Mouse (Mus musculus) layer of hippocampus, adult 9-11 months (tissue): ENCODE results near the gene Actrt2.

Source experiments
- DNase-seq: peaks from one replicate; pipeline ENCODE4 v3.0.0; 2022

Gene Actrt2

DNA sequence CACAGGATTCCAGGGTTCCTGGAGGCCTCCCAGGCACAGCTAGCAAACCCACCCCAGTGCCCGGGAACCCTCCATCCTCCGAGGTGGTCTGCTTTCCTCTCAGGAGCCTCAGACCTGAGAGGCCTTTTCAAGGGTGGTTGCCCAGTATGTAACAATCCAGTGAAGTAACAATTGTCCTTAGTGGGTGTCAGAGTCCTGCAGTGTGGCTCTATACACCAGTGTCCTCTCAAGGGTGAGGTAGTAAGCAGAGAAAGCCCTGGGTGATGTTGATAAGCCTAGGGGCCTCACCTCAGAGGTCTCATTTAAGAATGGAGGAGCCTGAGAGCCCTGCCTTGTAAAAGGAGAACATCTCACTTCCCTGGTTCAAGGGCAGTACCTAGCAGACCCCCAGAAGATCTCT lies at the start of gene Actrt2:
TSS of gene Actrt2 (minus strand) at position 101 of the 400 bp plus-strand sequence.
- no peak for DNase-seq

DNA sequence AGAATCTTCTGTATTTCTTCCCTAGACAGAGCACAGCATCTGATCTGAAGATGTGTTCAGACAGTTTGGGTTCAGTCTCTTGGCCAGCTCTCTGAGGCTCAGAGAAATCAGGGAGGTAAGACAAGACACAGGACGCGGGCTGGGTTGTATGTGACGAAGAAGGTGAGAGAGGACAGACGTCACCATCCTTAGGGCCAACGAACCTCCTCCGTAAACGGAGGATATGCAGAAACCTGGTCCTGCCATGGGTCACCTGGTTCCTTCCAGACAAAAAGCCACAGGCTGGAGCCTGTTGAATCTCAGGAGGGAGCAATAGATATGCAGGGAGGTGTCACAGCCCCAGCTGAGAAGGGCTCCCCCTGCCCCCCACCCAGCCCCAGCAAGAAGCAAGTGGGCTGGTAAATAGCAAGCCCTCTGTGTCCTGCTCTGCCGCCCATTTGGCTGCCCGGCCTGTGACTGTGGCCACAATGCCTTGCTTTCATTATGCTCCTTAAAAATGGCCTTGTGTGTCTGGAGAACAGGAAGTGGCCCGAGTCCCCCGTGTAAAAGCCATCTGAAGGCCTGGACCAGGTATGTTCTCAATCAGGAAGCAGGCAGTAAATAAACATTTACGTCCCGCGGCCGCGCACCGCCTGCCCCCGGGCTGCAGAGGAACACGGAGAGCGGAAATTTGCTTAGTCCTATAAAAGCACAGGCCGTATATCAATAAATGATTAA lies 41.9 kb upstream of the Actrt2 start:
- no peak for DNase-seq

DNA sequence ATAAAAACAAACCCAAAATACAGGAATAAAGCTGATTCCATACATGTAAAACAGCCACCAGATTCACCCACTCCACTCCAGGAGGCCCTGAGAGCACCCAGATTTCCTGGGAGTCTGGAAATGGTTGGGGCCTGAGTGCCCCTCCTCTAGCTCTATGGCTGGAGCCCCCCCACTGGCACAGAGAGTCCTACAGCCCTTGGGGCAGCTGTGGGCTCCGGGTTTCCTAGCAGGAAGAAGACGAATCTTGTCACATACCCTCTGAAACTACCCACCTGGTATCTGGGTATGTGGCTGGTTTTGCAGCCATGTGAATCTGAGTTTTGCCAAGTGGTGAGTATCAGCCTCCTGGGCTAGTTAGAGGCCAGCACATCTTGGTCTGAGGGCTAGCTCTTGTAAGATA lies 41.1 kb upstream of the Actrt2 start:
- DNase-seq = no peak

DNA sequence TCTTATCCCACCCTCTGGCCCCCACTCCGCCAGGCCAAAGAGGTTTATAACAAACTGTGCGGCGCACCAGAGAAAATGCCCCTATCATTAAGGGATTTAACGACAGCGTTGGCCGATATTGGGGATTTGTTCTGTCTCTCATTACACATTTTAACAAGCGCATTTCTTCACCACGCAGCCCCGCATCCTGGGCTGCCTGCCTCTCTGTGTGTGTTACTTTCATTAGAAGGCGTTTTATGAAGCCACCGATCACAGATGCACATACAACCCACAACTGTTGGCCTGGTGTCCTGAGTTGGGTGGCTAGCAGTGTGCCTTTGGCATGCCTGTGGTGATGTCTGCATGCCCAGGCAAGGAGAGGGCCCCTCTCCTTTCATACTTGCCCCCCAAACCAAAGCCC lies 40.6 kb upstream of the Actrt2 start:
- DNase-seq = no peak

DNA sequence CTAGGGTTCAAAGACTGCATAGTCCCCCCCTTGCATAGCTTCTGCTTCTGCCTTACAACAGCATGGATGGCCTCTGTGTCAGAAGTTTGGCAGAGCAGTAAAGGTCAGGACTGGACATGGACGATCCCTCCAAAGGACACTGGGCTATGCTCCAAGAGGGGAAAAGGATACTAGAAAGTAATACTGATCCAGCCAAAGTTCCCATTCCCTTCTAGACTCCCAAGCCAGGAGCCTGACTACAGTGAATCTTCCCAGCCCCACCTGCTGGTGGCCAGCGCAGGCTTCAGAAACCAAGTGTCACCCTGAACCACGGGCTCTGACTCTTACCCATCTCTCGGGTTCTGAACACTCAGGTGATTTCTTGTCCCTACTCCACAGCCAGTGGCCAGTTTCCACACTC lies 39.9 kb upstream of the Actrt2 start:
- no peak for DNase-seq

DNA sequence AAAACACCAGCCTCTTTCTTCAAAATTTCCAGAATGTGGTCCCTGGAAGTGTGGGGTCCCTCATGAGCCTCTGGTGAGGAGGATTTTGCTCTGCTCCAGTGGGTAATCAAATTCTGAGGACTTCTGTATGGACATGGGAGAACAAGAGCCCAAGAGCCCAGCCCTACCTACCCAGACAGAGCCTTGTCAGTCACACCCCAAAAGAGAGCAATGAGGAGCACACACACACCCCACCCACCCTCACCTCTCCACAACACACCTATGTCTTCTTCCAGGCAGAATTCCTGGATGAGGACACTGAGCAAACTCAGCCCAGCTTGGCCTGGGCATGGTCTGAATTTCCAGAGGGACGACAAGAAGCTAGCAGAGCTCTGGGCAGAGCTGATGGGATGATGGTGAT lies 38.8 kb upstream of the Actrt2 start:
- no peak for DNase-seq

DNA sequence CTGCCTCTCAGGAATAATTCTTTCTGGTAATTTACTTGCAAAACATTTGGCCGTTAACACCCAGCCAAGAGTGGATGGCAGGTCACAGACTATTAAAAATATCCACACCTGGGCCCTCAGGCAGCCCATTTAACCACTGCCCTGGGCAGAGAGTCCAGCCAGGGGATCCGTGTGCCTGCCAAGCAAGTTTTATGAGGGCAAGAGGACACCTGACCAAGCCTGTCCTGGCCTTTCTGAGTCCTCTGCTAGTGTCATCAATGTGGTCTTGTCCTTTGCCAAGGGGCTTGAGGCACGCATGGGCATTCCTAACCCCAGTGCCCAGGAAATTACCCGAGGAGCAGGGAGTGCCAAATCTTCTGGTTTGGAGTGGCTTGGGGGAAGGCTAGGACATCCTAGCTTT lies 38.0 kb upstream of the Actrt2 start:
- no peak for DNase-seq

DNA sequence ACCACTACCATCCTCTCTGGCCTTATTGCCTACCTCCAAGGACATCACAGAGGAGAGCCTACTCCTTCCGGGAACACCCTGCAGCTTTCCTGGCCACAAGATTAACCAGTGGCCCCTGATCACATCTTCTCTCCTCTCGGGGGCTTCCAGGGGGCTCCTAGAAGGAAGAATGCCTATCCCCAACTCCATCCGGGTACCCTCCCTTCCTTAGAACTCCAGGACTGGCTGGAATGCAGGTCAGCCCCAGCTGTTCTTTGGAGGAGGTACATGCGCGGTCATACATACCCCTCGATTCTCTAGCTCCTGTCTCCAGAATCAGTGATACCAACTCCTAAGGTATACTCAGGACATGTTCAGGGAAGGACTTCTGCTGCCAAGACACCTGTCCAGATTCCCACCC lies 37.4 kb upstream of the Actrt2 start:
- no peak for DNase-seq

DNA sequence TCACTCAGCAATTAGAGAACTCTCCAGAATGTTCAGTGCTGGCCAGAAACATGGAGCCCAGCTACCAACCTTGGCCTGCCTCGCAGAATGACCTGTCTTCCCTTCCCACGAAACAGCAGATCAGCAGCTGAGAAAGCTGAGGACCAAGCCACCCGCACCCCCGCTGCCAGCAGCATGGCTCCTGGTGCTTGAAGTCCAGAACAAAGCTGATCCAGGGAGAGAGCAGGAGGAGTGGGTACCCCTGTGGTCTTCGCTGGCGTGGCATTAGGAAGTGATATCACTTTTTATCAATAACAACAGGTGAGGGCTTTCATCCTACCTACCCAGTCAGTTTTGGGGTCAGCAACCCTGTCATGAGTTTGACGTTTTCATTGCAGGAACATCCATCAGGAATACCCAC lies 36.9 kb upstream of the Actrt2 start:
- DNase-seq = no peak

DNA sequence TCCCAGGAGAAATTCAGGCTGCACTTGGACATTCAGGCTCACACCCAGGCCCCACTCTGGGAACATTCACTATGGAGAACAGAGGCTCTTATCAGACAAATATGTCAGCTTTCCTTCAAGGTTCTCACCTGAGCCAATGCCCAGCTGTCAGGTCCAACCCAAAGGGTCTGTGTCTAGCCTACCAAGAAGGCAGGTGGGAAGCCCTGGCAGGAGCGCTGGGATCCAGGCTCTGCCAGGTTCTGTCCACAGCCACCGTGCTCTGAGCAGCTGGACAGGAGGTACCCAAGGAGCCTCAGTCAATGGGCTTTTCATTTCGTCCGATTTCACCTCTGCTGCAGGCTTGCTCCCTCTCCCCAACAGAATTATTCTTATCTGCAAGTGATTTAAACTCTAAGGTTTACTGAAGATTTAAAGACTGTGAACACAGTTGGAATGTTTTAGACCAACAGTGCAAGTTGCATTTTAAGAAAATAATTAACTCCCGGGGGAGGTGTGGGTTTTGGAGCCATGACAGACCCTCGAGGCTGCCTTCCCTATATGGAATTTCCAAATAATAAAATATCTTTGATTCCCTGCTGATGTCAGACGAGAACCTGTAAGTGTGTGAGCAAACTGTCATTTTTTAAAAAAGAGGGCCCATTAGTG lies 35.9 kb upstream of the Actrt2 start:
- no peak for DNase-seq

DNA sequence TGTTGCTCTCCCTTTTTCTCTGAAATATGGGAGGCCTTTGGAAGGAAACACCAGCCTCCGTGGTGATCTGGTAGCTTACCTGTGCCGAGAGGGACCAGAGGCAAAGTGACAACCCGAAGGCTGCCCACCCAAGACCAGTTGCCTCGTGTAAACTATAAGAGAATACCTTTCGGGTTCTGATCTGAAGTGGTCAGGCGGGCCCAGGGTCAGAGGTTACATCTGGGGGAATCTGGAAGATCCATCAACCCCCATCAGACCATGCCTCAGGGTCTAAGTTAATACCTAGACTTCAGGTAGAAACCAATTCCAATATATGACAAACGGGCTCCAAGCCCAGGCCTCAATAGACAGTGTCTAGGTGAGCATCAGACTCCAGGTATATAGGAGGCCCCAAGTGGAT lies 35.3 kb upstream of the Actrt2 start:
- DNase-seq = no peak

DNA sequence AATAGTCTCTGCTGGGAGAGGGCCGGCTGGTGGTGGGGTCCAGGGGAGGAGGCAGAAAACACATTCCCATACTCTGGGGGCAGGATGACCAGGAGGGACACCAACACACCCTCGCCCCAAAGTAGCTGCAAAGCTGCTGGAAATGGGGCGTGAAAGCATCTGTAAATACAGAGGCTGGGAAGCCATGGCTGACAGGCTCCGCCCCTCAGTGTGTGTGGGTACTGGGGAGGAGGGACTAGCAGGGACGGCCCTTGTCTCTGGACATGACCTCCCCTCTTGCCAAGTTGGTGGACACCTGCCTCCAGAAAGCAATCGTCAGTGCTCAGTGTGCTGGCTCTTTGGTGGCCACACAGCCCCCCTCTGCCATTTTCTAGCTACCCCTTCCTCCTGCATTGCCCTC lies 34.5 kb upstream of the Actrt2 start:
- DNase-seq = no peak

DNA sequence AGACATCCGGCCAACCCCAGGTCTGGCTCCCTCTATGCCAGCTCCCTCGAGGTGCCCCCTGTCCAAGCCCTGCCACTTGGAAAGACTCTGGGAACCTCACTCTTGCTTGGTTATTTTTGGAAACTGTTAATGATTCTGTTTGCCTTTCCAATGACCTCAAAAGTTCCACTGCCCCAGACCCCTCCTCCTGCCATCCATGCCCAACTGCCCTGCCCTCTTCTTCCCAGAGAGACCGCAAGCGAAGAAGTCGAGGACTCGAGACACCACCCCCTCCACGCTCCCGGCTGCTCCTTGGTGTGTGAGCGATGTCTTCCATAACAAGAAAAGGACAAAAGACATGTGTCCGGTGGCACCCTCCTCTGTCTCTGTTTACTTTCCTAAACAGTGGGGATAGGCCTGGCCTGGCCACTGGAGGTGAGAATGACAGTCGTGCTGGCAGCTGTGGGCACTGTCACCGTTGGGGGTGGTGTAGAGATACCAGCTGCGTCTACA lies 33.3 kb upstream of the Actrt2 start:
- DNase-seq = no peak

DNA sequence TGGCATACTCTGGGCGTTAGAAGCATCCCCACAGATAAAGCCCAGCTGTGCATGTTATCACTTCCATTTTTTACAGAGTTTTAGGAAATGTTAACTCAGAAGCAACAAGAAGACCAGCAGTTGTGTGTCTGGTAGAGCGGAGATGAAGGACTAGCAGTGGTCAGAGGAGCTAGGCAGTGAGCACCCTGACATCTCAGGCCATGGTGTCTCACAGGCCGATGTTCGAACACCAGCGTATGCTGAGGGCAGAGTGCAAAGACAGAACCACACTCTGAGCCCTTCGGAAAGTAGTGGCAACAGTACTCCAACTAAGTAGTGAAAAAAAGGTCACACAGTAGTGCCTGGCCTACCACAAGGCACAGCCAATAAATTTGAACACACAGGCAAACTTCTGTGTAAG lies 32.8 kb upstream of the Actrt2 start:
- no peak for DNase-seq

DNA sequence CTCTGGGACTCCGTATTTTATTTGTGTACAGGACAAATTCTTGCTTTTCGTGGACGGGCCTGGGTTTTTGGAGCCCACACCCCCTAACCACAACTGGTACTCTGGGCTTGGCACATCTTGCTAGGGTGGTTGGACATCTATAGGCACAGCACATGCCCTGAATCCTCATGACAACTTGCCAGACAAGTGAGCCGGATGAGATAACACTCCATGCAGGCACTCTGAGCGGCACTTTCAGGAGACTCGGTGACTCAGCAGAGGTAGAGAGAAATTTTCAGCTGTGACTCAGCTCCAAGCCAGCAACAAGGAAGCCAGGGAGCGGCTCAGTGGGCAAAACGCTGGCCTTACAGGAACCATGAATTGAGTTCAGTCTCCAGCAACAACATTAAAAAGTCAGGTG lies 31.6 kb upstream of the Actrt2 start:
- no peak for DNase-seq

DNA sequence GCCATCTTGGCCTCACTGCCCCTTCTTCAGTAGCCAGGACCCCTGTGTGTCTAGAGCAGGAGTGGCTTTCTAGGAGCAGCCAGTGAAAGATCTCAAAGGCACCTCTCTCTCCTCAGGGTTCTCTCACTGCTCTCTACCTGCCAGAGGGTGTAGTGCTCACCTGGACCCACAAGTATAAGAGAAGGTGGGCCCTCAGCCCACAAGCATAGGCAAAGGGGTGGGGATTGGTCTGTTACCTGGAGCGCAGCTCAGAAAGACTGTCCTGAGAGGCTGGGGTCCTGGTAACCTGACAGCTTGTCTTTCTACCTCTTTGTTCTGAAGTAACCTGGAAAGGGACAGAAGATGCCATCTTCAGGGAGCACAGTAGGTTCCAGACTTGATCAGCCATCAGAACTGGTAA lies 31.0 kb upstream of the Actrt2 start:
- DNase-seq = no peak

DNA sequence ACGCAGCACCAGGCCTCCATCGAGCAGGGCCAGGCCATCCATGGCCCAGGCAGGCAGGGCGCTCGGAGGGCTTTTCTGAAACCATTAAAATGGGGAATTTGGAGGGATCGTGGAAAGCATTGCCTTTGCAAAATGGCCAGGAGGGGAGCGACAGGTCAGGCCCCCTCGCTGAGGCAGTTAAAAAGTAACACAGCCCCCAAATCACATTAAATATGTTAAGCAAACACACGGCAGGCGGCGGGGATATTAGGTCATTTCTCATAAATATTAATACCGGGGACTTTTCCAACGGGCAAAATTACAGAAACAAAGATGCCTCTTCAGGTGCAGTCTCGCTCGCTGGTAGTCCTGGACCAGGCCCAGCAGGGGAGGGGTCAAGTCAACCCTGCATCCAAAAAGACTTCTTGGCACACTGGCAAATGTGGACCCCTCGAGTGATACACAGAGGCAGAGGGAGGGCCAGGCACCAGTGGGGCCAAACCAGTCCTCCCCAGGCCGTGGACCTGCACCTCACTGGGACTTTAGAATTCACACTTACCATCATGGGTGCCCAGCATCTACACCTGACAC lies 30.4 kb upstream of the Actrt2 start:
- no peak for DNase-seq

DNA sequence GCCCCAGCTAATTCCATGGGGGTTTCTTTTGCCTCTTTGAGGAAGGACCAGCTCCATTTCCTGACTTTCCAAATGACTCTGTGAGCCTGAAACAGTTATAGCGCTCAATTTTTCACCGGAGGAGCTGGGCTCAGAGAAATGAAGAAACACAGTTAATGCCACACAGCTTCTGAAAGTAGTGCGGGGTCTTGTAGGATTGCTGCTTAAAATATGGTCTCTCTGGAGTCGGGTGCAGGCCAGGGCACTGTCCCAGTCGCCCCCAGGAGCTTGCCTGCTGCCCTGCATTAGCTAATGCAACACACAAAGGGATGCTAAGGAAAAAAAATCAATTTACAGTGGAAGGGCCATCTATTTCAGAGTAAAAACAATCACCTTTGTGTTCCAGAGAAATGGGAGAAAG lies 29.8 kb upstream of the Actrt2 start:
- DNase-seq = no peak

DNA sequence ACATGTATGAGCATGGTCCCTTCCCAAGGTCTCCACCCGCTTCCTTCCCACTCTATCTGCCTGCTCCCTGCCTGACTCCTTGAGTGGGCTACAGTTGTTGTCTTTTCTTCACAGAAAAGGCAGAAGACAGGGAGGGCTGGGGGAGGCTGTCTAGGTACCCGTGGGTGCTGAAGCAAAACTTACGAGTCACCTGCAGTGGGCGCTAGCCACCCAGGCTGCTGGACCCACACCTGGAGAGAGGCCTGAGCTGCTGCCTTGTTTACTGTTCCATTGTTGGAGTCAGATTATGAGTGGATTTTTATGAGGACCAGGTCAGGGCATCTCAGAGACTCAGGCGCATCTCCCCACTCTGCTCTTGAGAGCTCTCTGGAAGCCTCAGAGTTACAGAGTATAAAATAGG lies 28.9 kb upstream of the Actrt2 start:
- DNase-seq = no peak

DNA sequence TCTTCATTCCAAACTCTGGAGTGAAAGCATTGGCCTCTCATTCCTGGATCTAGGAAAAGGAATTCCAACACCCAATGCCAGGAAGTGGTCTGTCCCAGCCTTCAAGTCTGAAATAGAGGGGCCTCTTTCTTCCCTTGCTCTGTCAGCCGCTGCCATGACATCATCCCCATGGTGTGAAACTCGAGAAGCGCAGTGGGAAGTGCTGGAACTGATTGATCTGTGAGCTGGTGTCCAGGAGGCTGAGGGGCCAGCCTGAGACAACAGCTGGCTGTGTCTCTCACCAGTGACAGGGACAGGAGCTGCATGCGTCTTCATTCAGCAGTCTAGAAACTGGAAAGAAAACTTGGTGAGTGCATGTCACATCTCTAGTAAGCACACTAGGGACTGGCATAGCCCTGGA lies 28.5 kb upstream of the Actrt2 start:
- DNase-seq = no peak

DNA sequence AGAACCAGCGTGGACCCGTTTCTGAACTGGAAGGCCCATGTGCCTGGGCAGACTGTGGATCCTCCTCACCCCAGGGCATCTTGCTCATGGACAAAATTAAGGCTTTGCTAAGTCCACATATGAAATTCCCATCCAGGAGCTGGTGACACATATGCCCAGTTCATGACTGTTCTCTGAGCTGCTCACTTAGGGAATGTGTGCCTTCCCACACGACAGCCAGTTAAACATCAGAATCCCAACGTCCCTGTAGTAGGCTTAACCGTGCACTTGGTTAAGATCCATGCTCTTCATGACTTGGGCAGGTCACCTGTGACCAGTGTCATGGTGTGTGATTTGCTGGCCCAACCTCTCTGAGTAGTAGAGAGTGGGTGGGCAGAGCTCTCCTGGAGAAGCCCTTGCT lies 26.7 kb upstream of the Actrt2 start:
- no peak for DNase-seq

DNA sequence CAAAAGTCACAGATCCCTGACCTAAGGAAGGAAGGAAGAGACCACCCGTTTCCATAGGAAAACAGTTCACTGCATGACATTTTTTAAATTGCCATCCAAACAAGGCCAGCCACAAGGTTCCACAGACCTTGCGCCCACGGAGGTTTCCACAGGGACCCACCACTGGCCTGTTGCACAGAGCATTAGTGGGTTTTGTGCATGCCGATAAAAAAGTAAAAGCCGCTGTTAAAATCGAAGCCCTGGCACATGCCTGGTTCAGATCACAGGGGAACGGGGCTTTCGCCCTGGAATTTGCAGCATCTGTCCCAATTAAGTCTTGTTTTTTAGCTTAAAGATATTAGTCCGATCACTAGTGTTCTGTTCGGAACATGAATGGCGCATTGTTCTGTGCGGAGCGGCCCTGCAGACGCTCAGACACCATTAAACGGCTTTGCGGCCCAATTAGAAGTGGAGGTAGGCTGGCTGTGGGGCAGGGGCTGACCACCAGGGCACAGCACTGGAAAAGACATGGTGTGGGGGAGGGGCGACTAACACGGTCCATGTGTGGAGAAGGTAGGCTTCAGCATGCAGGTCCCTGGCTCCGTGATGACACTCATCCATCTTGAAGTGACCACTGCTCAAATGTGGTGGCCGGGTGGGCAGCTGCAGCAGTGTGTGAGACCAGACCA lies 25.8 kb upstream of the Actrt2 start:
- no peak for DNase-seq

DNA sequence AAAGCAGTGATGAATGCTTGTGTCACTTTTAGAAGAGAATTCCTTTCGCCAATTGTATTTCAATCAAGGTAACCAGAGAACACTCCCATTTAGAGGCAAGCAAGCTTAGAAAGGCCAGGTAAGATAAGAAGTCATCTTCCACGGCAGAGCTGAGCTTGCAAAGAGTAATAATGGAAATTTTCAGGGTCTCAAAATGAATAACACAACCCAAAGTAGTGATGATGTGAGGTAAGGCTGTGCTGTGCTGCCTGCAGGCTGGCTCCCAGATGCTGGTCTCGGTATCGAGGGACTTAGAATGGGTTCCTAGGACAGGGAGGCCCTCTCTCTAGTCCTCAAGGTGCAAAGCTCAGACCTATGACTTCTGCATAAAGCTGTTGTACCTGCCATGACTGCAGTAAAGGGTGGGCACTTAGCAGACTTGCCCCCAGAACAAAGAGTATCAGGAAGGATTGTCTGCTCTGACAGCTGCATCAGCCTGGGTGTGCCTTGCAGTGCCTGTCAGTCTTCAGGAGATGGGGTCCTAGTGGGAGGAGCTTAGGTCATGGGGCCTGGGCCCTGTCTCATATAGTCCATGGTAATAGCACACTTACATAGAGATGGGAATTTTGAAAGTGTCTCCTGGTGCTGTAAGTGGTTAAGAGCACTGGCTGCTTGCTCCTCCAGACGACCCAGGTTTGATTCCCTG lies 15.5 kb upstream of the Actrt2 start:
- DNase-seq = no peak
